Mouse (Mus musculus) CH12.LX (cell line): ENCODE results near the gene Lat2. TPM values are rescaled to one million over a fixed set of nuclear protein-coding genes. Genes with fewer than 3 reads are reported as not detected.

ENCODE experiments used
- DNase-seq: peaks from one replicate; pipeline ENCODE4 v3.0.0-alpha.2; 2013; ENCODE audit errors: extremely low read depth
- H3K27ac ChIP-seq: 2 replicates; pipeline ENCODE4 v1.5.1; 2012; ENCODE audit warnings: low read depth, mild to moderate bottlenecking, control low read depth, moderate library complexity; ENCODE audit not compliant: insufficient read depth
- H3K27me3 ChIP-seq: replicated peaks from 2 replicates; pipeline ENCODE3; 2012; ENCODE audit warnings: inconsistent platforms
- H3K36me3 ChIP-seq, 2 experiments: replicated peaks in 1 of 2; 2 replicates each; pipeline versions ENCODE3 to v1.6.1; 2012; ENCODE audit warnings: inconsistent platforms in 1 of 2, low read length in 1 of 2, mild to moderate bottlenecking in 1 of 2, mixed read lengths in 1 of 2, moderate library complexity in 1 of 2; ENCODE audit not compliant: control insufficient read depth in 1 of 2, insufficient read depth in 1 of 2
- H3K4me1 ChIP-seq, 2 experiments: 2 replicates each; pipeline ENCODE4 v1.6.1; 2012; ENCODE audit warnings: inconsistent platforms in 1 of 2, moderate library complexity in 1 of 2; ENCODE audit not compliant: insufficient read depth in 2 of 2, control insufficient read depth in 1 of 2
- H3K4me2 ChIP-seq: 2 replicates; pipeline ENCODE4 v1.6.1; 2012; ENCODE audit warnings: low read depth, mild to moderate bottlenecking, control low read depth; ENCODE audit not compliant: poor library complexity, insufficient read depth, severe bottlenecking
- H3K4me3 ChIP-seq, 3 experiments: fragments of 150-350 bp in 1 of 3; sonication (generic) in 1 of 3; replicated peaks in 1 of 3; 2 replicates each; pipeline versions ENCODE3 to v1.5.1; 2011 to 2012; ENCODE audit warnings: low read depth in 2 of 3, low read length in 2 of 3, mild to moderate bottlenecking in 2 of 3, moderate library complexity in 2 of 3, control low read depth in 1 of 3, improper control_type of control experiment in 1 of 3, inconsistent platforms in 1 of 3, mixed read lengths in 1 of 3; ENCODE audit not compliant: poor library complexity in 1 of 3
- H3K79me2 ChIP-seq: replicated peaks from 2 replicates; pipeline ENCODE4 v1.6.1; 2012; ENCODE audit warnings: mild to moderate bottlenecking, moderate library complexity; ENCODE audit not compliant: control insufficient read depth, poor library complexity, insufficient read depth, severe bottlenecking; ENCODE audit errors: extremely low read depth
- H3K9ac ChIP-seq: 2 replicates; pipeline ENCODE4 v1.6.1; 2012; ENCODE audit warnings: low read depth, mild to moderate bottlenecking, control low read depth, moderate library complexity; ENCODE audit not compliant: insufficient read depth
- H3K9me3 ChIP-seq: replicated peaks from 2 replicates; pipeline ENCODE3; 2012; ENCODE audit warnings: low read length, inconsistent platforms, mixed read lengths
- CTCF ChIP-seq, 2 experiments: IDR thresholded peaks in 1 of 2; conservative IDR thresholded peaks in 1 of 2; 2 replicates each; pipeline ENCODE4 v1.5.1; 2011 to 2012; ENCODE audit warnings: low read depth in 2 of 2, low read length in 2 of 2, improper control_type of control experiment in 1 of 2, inconsistent platforms in 1 of 2, mild to moderate bottlenecking in 1 of 2, moderate library complexity in 1 of 2
- E2F4 ChIP-seq: IDR thresholded peaks from 2 replicates; pipeline ENCODE4 v1.6.1; 2011; ENCODE audit warnings: low read depth, low read length, improper control_type of control experiment; ENCODE audit not compliant: insufficient replicate concordance
- EP300 ChIP-seq: IDR thresholded peaks from 2 replicates; pipeline ENCODE4 v1.6.1; 2011; ENCODE audit warnings: low read length, improper control_type of control experiment
- ETS1 ChIP-seq: conservative IDR thresholded peaks from 2 replicates; pipeline ENCODE4 v1.6.1; 2012; ENCODE audit warnings: low read depth, mild to moderate bottlenecking, inconsistent platforms, low read length, improper control_type of control experiment, moderate library complexity
- HCFC1 ChIP-seq: IDR thresholded peaks from 2 replicates; pipeline ENCODE4 v1.6.1; 2012; ENCODE audit warnings: low read depth, mild to moderate bottlenecking, inconsistent platforms, low read length, improper control_type of control experiment
- JUN ChIP-seq: IDR thresholded peaks from 2 replicates; pipeline ENCODE4 v1.6.1; 2011; ENCODE audit warnings: low read depth, mild to moderate bottlenecking, low read length, improper control_type of control experiment, moderate library complexity; ENCODE audit not compliant: insufficient read depth
- JUND ChIP-seq: conservative IDR thresholded peaks from 2 replicates; pipeline ENCODE4 v1.6.1; 2011; ENCODE audit warnings: low read depth, low read length, improper control_type of control experiment
- MAFK ChIP-seq: IDR thresholded peaks from 2 replicates; pipeline ENCODE4 v1.6.1; 2011; ENCODE audit warnings: low read length, improper control_type of control experiment; ENCODE audit not compliant: insufficient replicate concordance
- MEF2A ChIP-seq: IDR thresholded peaks from 2 replicates; pipeline ENCODE4 v1.6.1; 2014; ENCODE audit warnings: low read depth, mild to moderate bottlenecking, inconsistent platforms, low read length, improper control_type of control experiment, borderline replicate concordance
- MXI1 ChIP-seq: IDR thresholded peaks from 2 replicates; pipeline ENCODE4 v1.6.1; 2011; ENCODE audit warnings: mild to moderate bottlenecking, low read depth, low read length, improper control_type of control experiment
- SMC3 ChIP-seq: IDR thresholded peaks from 2 replicates; pipeline ENCODE4 v1.6.1; 2011; ENCODE audit warnings: low read depth, low read length, improper control_type of control experiment
- UBTF ChIP-seq: IDR thresholded peaks from 2 replicates; pipeline ENCODE4 v1.6.1; 2012; ENCODE audit warnings: low read depth, mild to moderate bottlenecking, inconsistent platforms, low read length, improper control_type of control experiment, moderate library complexity
- USF2 ChIP-seq: conservative IDR thresholded peaks from 2 replicates; pipeline ENCODE4 v1.6.1; 2011; ENCODE audit warnings: low read depth, low read length, improper control_type of control experiment
- ZC3H11A ChIP-seq: IDR thresholded peaks from 2 replicates; pipeline ENCODE4 v1.6.1; 2012; ENCODE audit warnings: low read depth, mild to moderate bottlenecking, inconsistent platforms, low read length, improper control_type of control experiment
- ZNF384 ChIP-seq: IDR thresholded peaks from 2 replicates; pipeline ENCODE4 v1.6.1; 2012; ENCODE audit warnings: low read depth, low read length, improper control_type of control experiment, inconsistent platforms
- dilution Hi-C: fragments of 300-500 bp; cut with MboI; formaldehyde crosslinking; loops from 2 replicates; pipeline ENCODE4 v1.14.3; 2020; ENCODE audit warnings: low sequenced_read_pairs; ENCODE audit not compliant: extremely low pct_unique_long_range_greater_than_20kb, extremely low pct_ligation_motif_present
- in situ Hi-C: fragments of 300-500 bp; cut with MboI; formaldehyde crosslinking; loops from 3 replicates; pipeline ENCODE4 v1.14.3; 2019; ENCODE audit warnings: low sequenced_read_pairs, low pct_ligation_motif_present, low pct_unique_long_range_greater_than_20kb, mixed read lengths
- polyA plus RNA-seq: library from polyadenylated mRNA; unstranded; fragments of >175 nt; gene quantifications from 2 replicates; pipeline ENCODE4 v1.2.1, GENCODE M21; 2012; ENCODE audit warnings: low read depth; ENCODE audit not compliant: insufficient read length
- total RNA-seq, 2 experiments: library from RNA; depleted of rRNA; stranded (reverse); fragments of 300-350 nt in 1 of 2; fragments of >200 nt in 1 of 2; gene quantifications; 2 replicates each; pipeline ENCODE4 v1.2.3; 2012 to 2014

Gene Lat2
- total and polyA plus RNA-seq, 3 experiments: 89.7 to 121 (median 108) TPM

DNA sequence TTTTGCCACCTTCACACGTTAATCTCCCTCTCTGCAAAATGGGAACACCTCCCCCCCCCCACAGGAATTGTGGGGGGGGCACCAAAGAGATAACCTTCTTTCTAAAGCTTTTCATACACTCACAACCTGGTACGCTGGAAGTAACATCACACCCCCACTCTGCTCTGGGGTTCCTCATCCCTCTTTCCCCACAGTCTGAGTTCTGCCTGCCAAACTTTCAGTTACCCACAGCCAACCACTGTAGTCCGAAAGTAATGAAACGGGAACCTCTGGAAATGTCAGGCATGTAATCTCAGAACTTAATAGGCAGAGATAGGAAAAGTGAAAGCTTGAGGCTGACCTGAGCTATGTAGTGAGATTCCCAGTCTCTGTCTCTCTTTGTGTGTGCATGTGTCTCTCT, 47.4 kb downstream of the Lat2 start:
- peaks cover 8 to 58% of the 10 kb centered on the region in 2 experiments for H3K4me1 ChIP-seq
- no peak overlapping the region for H3K9ac ChIP-seq
- no peaks in the 10 kb centered on the region for H3K79me2 ChIP-seq
- no peak overlapping the region for H3K4me2 ChIP-seq
- in situ Hi-C loops (no loop called here), dilution Hi-C loops (no loop called here)
- no peak for TF ChIP-seq MXI1
- TF ChIP-seq E2F4: no peak
- TF ChIP-seq ZNF384: no peak
- no peak for TF ChIP-seq JUN
- TF ChIP-seq JUND: no peak
- TF ChIP-seq USF2: no peak
- no peak overlapping the region for H3K4me3 ChIP-seq
- no peak for DNase-seq
- peaks cover 3% of the 10 kb centered on the region for H3K9me3 ChIP-seq
- no peaks in the 10 kb centered on the region for H3K27me3 ChIP-seq
- no peaks in the 10 kb centered on the region for H3K36me3 ChIP-seq
- H3K27ac ChIP-seq: no peak overlapping the region

DNA sequence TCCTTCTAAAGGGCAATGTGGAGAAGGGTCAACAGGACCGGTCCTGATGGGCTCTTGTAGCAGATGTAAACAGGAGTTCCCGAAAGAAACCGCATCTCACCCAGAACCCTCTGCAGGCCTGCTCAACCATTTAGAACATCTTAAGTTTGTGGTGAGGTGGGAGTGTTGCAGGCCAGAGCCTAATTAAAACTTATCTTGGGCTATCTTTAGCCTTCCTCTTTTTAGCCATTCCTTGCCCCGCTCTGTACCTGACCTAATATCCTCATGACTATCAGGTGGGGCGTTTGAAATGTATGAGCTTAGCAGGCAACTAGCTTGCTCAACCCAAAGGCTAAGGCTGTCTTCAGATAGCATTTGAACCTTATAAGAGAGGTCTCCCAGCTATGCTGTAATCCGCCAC, 49.1 kb downstream of the Lat2 start:
- TF ChIP-seq ZC3H11A: no peak
- TF ChIP-seq MAFK: 0 out of 2 replicates have a peak, but pooled peaks have one; percentile 18
- TF ChIP-seq ZNF384: no peak
- TF ChIP-seq MEF2A: peak; percentile 61; the same call in 1 of the 2 replicates
- no peak for TF ChIP-seq SMC3
- peak; percentile 43; the same call in 1 of the 2 replicates for TF ChIP-seq EP300
- TF ChIP-seq HCFC1: no peak
- TF ChIP-seq CTCF (conservative IDR thresholded peaks at IDR 0.05 in 1 of 2, IDR thresholded peaks at IDR 0.05 in 1 of 2; ENCODE audit: low read depth in 2 of 2, low read length in 2 of 2): no peak
- TF ChIP-seq ETS1: peak; percentile 18; the same call in 1 of the 2 replicates
- no peak for TF ChIP-seq UBTF
- dilution Hi-C loops: no loop called here
- Histone ChIP-seq H3K4me3 (no peak overlapping the region), H3K36me3 (no peaks in the 10 kb centered on the region), H3K9ac (no peak overlapping the region), H3K27ac (no peak overlapping the region), H3K79me2 (no peaks in the 10 kb centered on the region), H3K27me3 (no peaks in the 10 kb centered on the region), H3K9me3 (no peaks in the 10 kb centered on the region), H3K4me1 (peaks cover 8 to 47% of the 10 kb centered on the region in 2 experiments), H3K4me2 (no peak overlapping the region)
- in situ Hi-C loops: no loop called here
- peak; percentile 47 for DNase-seq
